Mouse (Mus musculus) cerebellum, adult 9-11 months (tissue): ENCODE results near the gene Abl1.

Source experiments
- DNase-seq: peaks from one replicate; pipeline ENCODE4 v3.0.0; 2022

Gene Abl1

DNA sequence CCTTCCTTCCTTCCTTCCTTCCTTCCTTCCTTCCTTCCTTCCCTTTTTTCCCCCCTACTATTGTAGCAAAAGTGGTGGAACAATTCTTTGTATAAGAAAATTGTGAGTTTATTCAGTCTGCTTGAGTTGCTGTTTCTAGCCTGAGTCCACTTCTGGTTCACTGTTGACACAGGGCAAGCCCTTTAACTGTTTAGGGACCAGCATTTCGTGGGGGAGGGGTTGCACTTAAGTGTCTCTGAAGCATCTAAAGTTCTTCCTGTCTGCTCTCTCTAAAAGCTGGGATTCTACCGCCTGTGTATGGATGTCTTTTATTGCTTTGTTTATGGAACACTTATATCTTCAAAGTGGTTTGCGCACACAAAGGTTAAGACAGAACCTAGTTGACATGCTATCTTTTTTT, 1.9 kb downstream of the Abl1 start:
- no peak for DNase-seq

DNA sequence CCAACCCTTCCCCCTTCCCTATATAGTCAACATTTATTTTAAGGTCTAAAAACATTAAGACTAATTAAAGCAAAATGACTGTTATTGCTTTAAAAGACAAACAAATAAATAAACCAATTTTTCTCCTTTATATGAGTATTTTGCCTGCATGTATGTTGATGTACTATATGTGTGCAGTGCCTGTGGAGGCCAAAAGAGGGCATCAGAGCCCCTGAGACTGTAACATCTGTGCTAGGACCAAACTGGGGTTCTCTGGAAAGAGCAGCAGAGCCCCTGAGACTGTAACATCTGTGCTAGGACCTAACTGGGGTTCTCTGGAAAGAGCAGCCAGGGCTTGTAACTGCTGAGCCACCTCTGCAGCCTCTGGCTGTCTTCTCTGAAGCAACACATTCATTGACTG, 10.0 kb downstream of the Abl1 start:
- DNase-seq, result no peak

DNA sequence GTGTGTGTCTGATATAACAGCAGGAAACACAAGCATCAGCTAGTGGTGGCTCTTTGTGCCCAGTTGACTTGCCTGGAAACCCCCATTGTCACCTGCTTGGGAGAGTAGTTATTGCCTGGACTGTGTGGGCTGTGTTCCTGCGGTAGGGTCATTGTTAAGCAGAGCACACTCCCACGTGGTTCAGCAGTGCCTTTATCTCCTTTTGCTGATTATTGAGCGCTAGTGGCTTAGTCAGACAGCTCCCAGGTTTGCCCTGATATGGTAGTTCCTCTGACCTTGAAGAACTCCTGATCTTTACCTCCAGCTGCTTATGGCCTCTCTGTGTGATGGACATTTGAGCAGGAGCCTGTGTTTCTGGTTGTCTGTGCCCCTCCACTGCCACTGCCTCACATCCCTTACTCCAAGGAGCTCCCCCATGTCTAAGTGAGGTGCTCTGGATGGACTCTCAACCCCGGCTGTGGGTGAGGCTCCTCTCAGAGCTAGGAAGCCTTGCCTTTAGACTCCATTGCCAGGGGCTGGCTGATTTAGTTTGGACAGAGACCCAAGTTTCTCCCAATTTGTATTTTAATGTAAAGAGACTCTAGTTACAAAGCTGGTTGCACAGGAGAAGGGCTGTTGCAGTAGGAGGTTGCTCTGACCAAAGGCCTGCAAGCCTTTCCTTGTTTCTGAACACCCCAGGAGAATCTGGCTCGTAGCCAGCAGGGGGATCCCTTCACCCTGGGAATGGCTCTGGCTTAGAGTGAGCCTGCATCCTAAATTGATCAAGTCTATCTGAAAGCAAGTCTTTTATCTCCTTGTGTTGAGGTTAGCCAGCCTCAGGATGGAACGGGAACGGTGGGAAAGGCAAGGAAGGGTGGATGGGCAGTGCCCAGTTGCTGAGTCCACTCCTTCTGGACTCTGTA, 12.6 kb downstream of the Abl1 start:
- no peak for DNase-seq

DNA sequence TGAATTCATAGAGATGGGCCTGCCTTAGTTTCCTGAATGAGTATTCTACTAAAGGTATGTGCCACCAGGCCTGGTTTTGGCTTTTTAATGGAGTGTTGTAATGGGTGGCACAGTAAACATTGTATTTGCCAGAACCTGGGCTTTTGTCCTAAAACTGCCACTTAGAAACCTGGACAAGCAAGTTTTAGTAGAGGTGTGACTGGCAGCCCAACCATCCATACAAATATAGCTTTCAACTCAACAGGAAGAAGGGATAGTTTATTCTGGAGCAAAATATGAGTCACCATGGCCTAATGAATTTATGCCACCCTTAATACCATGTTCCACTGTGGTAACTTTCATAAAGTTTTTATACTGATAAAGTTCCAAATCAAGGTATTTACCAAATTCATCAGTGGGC, 15.1 kb downstream of the Abl1 start:
- no peak for DNase-seq

DNA sequence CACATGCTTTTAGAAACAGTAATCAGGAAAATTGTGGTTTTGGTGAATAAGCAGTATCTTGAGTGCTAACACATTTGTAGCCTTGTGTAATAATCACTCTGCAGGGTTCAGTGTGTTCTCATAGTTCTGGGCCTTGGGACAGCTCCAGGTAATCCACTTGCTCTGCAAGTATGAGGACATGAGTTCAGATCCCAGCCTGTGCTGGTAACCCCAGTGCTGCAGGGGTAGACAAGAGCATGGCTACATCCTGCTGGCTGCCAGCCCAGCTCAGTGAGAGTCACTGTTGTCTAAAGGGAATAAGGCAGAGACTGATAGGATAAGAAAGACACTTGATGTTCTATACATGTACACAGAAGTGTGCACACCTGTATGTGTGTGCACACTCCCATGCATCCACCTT, 17.7 kb downstream of the Abl1 start:
- DNase-seq, result no peak

DNA sequence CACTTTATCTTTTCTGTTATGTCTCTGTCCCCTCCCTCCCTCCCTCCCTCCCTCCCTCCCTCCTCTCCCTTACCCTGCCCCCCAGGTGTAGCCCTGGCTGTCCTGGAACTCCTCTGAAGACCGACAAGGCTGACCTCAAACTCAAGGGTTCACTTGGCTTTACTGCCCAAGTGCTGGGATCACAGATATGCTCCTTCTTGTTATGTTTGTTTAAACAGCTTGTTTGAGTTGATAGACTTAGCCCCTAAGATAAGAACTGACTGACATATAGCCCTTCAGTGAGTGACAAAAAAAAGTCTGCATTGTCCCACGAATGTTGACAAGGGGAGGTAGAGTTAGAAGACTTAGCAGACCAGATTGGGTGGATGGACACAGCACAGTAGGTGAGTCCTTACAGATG, 18.4 kb downstream of the Abl1 start:
- DNase-seq, result no peak

DNA sequence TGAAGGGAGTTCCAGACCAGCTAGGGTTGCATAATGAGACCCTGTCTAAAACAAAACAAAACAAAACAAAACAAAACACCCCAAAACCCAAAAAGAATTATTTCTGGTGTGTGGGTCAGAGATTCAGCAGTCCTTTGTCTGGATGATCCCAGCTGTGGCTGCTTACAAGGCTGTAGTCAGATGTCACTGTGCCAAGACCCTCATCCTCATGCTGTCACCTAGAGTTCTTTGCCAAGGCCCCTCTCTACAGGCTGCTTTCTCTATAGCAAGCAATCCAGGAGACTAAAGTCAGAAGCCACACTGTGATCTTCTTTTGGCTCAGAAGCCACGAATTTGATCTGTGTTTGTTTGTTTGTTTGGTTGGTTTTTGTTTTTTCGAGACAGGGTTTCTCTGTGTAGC, 24.5 kb downstream of the Abl1 start:
- no peak for DNase-seq

DNA sequence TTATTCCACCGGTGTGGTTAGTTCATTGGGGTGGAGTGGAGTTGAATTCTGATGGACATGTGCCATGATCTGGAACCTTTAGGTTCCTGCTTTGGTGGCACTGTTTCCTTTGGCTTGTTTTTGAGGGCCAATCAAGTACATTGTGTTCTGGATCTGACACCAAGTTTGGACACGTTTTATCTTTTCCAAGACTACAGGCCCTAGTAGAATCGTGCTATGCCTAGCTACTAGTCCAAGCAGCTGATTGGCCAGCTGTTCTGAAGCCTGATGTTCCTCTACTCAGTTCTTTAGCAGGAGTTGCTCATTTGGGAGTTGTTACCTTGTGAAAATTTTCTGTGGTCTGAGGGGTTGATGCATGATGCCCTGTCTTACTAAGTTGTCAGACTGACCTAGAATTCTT, 25.6 kb downstream of the Abl1 start:
- no peak for DNase-seq

DNA sequence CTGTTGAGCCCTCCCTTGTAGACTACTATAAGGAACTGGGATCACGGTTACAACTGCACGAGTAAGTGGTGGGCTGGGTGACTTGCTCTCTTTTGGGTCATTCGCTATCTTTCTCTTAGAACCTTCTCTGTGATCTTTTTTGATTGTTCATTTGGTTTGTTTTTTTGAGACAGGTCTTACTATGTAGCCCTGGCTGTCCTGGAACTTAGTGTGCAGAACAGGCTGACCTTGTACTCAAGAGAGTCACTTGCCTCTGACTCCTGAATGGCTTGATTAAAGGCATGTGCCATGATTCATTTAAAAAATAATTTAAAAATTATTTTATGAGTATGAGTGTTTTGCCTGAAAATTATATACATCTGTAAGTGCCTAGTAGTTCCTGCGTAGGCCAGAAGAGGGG, 26.6 kb downstream of the Abl1 start:
- no peak for DNase-seq

DNA sequence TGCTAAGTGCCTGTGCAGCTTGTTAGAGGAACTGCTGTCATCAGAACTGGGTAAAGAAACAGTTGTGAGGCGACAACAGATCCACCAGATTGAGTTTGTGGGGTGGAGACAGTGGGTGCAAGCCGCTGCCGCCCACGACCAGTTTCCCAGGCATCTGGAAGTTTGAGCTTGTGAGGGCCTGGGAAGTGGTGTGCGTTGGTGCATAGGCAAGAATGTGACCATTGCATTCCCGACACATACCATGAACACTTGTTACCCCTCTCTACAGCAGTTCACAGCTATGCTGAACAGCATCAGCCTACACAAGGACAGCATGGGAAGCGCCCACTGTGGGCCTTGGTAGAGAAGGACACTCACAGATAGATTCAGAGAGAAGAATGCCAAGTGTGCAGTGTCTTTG, 27.8 kb downstream of the Abl1 start:
- DNase-seq, result no peak

DNA sequence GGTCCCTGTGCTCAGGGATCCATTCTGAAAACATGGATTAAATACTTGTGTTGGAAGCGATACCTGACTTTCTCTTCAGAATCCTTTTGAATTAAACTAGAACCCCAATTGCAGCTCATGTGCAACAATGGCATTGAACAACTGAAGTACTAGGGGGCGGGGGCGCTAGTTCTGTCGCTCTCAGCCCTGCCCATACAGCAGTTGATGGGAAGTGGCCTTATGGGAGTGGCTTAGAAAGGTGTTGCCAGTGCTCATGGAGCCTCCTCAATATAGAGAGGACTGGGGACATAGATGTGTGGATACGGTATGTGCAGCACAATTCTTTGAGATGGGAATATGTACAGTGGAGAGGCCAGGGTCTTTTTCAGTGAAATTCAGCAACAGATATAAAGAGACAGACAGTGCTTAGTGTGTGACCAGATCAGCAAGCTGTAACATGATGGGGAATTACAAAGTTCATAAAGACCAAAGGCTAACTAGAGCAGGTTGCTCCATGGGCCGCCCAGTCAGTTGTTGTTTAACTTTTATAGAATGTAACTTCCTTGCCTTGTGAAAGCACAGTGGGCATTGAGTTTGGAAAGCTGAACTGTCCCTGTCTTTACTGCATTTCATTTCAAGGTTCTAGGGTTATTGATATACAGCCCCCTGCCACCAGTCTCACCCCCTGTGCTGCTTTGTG, 31.2 kb downstream of the Abl1 start:
- no peak for DNase-seq

DNA sequence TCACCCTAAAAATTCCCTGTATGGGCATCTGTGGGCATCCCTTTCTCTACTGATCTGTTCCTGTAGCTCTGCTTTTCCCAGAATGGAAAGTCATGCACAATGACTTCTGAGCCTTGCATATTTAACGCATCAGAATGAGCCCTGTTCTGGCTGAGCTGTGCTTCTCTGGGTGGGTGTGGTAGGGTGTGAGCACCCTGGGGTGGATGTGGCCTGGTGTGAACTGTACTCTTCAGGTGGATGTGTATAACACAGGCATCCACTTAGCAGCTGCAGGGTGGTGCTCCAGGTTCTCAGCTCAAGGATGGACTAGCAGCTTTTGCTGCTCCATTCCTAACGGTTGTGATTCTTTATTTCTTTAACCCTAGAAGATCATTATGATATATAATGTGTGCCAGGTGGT, 31.8 kb downstream of the Abl1 start:
- no peak for DNase-seq

DNA sequence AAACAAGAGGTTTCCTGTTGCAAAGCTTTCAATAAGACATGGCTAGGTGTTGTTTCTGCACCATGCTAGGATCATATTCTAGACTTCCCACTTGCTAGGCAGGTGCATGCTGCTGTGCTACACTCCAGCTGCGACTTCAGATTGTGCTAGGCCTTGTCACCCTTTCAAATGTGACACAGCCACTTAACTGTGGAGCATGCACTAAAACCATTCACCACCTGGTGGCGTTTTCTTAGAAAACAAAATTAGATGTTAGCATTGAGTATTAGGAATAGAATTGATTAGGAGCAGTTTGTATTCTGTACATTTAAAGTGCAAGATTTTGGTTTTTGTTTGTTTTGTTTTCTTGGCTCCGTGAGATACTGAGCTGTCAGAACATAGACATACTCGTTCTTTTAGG, 32.6 kb downstream of the Abl1 start:
- no peak for DNase-seq

DNA sequence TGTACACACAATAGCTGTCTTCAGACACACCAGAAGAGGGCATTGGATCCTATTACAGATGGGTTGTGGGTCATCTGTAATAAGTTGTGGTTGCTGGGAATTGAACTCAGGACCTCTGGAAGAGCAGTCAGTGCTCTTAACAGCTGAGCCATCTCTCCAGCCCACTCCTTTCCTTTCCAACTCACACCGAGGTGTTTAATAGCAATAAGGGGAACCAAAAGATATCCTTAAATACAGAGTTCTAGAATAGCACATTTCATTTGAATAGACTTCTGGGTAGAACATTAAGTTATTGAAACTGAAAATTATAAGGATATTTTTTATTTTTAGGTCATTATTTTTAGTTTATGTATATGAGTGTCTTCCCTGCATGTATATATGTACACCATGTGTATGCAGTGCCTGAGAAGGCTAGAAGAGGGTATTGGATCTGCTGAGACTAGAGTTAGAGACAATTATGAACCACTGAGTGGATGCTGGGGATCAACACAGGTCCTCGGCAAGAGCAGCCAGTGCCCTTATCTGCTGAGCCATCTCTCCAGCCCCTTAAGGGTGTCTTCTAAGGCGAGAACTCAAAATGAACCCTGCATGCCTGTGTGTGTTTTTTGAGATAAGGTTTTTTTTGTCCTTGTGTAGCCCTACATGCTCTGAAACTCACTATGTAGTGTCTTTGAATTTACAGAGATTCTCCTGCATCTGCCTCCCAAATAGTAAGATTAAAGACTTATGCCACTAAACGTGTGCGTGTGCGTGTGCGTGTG, 36.7 kb downstream of the Abl1 start:
- no peak for DNase-seq

DNA sequence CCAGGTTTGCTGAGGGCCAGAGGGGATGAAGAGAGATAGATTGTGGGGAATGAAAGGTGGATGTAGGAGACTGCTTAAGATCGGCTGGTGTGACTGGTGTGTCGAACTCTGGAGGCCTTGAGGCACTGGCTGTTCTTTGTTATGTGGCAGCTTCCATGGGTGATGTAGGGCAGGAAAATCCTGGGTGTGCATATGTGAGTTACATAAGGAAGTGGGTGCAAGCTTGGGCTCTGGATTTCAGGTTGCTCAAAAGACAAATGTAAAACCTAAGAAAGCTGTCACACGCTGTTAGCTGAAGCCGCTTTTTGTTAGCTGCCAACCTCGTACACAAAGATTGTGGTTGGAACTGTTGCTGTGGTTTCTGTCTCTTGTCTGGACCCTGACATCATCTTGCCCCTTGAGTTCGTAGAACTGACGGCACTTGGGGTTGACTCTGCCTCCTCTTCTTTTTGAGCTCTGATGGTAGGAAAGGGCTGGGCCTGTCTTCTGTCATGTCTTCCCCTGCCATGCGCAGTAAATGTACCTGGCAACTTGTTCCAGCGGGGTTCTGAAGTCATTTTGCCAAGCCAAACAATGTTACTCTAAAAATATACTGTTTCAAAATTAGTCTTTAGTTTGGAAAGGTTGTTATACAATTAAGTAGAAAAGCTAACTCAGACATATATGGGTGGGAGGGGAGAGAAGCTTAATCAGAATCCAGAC, 39.6 kb downstream of the Abl1 start:
- DNase-seq, result no peak

DNA sequence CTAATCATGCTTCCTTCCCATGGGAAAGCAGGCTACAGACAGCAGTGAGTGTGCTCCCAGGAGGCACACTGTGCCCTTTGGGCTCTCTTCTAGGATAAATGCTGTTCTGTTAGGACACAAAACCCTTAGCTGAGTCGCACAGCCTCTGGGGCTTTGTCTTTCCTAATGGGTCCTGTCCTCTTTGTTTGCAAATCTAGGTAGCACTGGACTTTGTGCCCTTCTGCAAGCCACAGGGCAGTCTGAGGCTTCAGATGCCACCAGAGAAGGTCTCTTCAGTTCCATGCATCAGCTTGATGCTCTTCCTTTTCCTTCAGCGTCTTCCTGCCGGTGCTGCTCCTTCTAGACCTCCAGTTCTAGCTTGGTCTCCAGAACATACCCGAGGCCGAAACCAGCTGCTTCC, 42.5 kb downstream of the Abl1 start:
- DNase-seq, result no peak

DNA sequence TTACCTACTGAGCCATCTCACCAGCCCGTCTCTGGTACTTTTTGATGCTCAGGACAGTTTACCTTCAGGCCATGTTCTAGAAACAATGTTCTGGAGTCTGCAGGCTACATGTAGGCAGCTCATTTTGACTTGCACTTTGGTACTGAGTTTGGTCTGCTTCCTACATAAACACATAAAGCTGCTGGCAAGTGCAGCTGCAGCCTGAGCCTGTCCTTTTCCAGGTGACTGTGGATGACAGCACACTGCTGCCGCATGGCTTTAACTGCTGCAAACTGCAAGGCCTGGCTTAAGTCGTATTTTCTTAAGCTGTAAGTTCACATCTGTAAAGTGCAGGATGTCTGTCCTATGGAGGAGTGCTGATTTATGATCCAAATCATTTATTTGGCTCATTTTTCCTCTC, 44.3 kb downstream of the Abl1 start:
- DNase-seq, result no peak

DNA sequence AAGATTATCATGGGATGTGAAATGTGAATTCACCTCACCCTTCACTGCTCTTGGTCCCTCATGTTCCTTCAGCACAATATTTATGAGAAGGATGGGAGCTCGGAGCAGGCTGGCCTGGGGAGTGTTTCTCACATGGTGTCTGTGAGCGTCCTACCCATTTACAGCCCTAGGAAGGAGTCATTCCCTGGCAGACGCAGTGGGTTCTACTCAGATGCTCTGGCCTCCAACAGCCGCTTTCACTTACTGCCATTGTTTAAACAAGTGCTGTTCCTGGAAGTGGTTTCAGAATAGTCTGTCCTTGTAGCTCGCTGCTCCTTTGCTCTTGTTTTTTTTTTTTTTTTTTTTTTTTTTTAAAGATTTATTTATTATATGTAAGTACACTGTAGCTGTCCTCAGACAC, 45.4 kb downstream of the Abl1 start:
- no peak for DNase-seq

DNA sequence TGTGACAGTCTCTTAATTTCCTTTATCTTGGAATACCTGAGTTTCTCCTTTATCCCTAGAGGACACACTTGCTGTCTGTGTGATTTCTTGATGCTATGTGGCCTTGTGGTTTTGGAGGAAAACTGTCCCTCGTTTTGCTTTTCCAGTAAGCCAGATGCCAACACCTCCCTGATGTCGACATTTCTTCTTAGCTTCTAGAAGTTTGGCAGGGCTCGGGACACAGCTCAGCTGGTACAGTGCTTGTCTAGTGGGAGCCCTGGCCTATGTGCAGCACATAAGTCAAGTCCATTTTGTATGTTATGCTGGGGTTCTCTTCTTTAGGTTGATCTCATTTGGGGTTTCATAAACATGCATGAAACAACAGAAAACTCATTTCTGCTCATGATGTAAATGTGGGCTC, 50.9 kb downstream of the Abl1 start:
- no peak for DNase-seq

DNA sequence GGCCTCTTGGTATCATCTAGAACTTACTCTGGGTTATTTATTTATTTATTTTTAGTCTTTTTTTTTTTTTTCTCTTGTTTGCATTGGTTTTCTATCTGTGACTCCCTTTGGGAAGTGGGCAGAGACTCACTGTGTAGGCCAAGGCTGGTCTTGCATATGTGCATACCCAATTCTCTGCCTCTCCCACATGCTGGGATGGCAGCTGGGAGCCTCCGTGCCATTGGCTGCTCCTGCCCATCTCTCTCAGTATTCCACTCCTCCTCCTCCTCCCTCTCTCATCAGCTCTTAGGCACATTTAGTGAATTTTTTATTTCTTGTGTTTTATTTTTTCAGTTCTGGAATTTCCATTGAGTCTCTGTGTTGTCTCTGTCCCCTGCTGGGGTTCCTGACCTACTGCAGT, 53.6 kb downstream of the Abl1 start:
- no peak for DNase-seq

DNA sequence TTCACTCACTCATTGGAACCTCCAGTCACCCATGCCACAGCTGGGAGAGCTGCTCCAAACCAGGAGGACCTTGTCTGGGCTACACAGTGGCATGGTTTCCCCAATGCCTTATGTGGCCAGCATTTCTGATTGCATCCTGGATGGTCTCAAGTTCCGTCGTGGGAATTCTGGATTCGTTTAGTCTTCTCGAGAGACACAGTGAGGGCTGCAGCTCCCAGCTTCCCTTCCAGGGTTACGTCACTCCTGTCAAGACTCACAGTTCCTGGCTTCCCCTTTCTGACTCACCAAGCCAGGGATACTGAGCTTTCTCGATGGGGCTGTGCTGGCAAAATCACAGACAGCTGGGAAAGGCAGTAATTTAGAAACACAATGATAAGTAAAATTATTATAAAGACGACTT, 54.0 kb downstream of the Abl1 start:
- DNase-seq, result no peak

DNA sequence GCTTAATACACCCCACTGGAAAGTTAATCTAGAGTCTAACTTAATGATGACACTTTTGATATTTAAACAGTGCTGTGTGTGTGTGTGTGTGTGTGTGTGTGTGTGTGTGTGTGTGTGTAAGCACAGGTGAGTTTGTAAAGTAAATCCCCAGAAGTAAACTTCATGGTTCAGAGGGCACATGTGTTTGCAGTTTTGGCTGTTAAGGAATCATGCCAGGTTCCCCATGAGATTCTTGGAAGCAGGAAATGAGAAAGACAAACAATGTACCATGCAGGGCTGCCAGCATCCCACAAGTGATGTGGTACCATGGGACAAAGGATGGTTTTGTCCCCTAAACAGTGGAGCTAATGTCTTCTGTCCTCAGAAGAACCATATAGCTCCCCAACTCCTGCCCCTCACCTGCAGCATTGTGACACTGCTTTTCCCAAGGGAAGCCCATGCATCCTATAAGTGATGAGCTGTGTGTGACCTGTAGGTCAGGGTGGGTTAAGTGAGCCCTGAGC, 57.6 kb downstream of the Abl1 start:
- no peak for DNase-seq

DNA sequence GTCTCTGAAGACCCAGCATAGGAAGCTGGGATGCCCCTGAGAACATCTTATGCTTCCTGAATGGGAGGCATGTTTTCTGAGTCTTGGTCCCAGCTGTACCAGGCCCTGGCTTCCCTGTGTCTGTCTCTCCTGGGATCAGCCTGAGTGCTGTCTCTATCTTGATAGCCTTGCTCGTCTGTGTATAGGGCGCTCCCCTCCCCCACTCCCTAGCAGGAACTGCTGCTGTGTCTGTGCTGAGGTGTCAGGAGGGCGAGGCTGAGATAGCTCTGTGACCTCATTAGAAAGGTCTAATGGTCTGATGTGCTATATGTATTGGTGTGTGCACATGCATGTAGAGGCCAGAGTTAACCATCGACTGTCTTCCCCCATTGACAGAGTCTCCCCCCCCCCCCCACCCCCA, 58.7 kb downstream of the Abl1 start:
- no peak for DNase-seq
